Mouse (Mus musculus) forebrain, embryonic 10.5 days (tissue): ENCODE data around the gene Sept11. TPM values are rescaled to one million over a fixed set of nuclear protein-coding genes. Genes with fewer than 3 reads are reported as not detected.

Experiments
- DNase-seq: peaks from one replicate; pipeline ENCODE4 v3.0.0-alpha.2; 2017; ENCODE audit warnings: low spot score; ENCODE audit errors: extremely low spot score
- H3K27ac ChIP-seq: fragments of 300-500 bp; sonication (generic); 2 replicates; pipeline ENCODE4 v1.5.1; 2016; ENCODE audit warnings: mild to moderate bottlenecking
- H3K27me3 ChIP-seq: fragments of 300-500 bp; sonication (generic); 2 replicates; pipeline ENCODE4 v1.6.1; 2016; ENCODE audit warnings: mild to moderate bottlenecking; ENCODE audit not compliant: poor library complexity, severe bottlenecking
- H3K36me3 ChIP-seq: fragments of 300-500 bp; sonication (generic); replicated peaks from 2 replicates; pipeline ENCODE4 v1.6.1; 2016; ENCODE audit warnings: mild to moderate bottlenecking, moderate library complexity
- H3K4me1 ChIP-seq: fragments of 300-500 bp; sonication (generic); 2 replicates; pipeline ENCODE4 v1.6.1; 2016
- H3K4me3 ChIP-seq: fragments of 300-500 bp; sonication (generic); 2 replicates; pipeline ENCODE4 v1.5.1; 2016; ENCODE audit warnings: mild to moderate bottlenecking, moderate library complexity
- H3K9me3 ChIP-seq: fragments of 300-500 bp; sonication (generic); 2 replicates; pipeline ENCODE4 v1.6.1; 2016; ENCODE audit warnings: mild to moderate bottlenecking, moderate library complexity
- WGBS: fragments of 180-500 bp; shearing (Covaris S2); methylation state at CpG from one replicate; pipeline ENCODE4 v1.1.7; 2016; 5-methylcytosine and 5-hydroxymethylcytosine counted together
- polyA plus RNA-seq: library from polyadenylated mRNA; unstranded; fragments of >200 nt; fragmentation: Nextera tagmentation; extraction: Ambion mirVana; gene quantifications from 2 replicates; pipeline ENCODE4 v1.2.1, GENCODE M21; 2016

Gene Sept11
- polyA plus RNA-seq, 1 experiment from 2014 or later = 277 TPM

DNA sequence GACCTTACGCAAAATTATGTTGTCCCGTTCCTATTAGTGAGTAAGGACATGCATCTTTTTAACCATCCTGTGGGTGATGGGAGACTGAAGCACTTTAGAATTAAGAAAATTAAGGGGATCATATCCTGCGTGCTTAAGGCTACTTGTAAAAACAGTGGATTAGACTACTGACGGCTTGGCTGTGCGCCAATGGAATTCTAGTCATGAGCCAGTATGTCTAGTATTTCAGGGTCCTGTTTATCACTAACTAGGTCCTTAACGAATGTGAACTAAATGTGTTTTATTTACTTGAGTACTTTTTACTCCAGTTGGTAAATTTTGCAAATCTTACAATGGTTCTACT is 113.7 kb downstream of the Sept11 start:
- peak overlapping the region; percentile 98 for H3K27ac ChIP-seq
- no peaks in the 10 kb centered on the region for H3K27me3 ChIP-seq
- H3K36me3 ChIP-seq = peaks cover 3% of the 10 kb centered on the region
- peak overlapping the region; percentile 88 for H3K4me3 ChIP-seq
- 10% methylated on average over 6 of the region's 6 CpGs for WGBS
- no peak for DNase-seq
- H3K9me3 ChIP-seq = no peaks in the 10 kb centered on the region
- peaks cover 33% of the 10 kb centered on the region for H3K4me1 ChIP-seq

DNA sequence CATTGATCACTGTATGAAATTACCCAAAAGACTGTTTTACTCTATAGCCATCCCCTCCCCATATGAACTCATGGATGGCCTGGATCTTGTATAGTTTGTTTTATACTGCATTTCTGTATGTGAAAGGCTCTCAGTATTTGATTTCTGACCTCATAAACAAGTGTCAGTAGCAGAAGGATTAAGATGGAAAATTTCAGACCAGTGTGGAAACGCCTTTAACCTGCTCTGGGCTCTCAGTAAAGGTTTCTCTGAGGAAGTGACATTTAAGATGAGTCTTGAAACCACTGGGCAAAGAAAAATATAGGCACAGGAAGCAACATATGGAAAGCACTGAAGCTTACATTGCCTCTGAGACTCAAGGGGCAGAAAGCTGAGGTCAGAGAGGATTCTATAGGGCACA is 114.3 kb downstream of the Sept11 start:
- H3K4me1 ChIP-seq = peaks cover 33% of the 10 kb centered on the region
- peak overlapping the region; percentile 98 for H3K27ac ChIP-seq
- H3K9me3 ChIP-seq = no peaks in the 10 kb centered on the region
- WGBS = 74% methylated on average over 1 of the region's 1 CpGs
- no peaks in the 10 kb centered on the region for H3K36me3 ChIP-seq
- no peak for DNase-seq
- H3K27me3 ChIP-seq = no peaks in the 10 kb centered on the region
- H3K4me3 ChIP-seq = peak overlapping the region; percentile 88; the same call in 1 of the 2 replicates

DNA sequence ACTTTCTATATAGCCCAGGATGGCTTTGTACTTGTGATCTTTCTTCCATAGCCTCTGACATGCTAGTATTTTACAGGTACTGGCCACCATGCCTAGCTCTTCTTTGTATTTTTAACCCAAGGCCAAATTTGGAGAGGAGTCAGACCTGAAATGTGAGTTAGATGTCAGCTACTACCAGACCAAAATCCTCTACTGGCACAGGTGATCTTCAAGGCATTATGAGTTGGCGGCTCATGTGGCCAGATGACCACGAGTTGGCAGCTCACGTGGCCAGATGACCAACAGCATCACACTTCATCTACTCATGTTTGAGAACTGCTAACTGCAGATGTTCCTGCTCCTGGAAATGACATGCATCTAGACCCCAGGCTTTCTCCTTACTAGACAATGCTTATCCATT is 125.1 kb downstream of the Sept11 start:
- H3K27ac ChIP-seq = no peak overlapping the region
- H3K36me3 ChIP-seq = no peaks in the 10 kb centered on the region
- H3K4me3 ChIP-seq = no peak overlapping the region
- WGBS = 96% methylated on average over 3 of the region's 3 CpGs
- DNase-seq = no peak
- H3K27me3 ChIP-seq = no peaks in the 10 kb centered on the region
- H3K9me3 ChIP-seq = no peaks in the 10 kb centered on the region
- no peaks in the 10 kb centered on the region for H3K4me1 ChIP-seq

DNA sequence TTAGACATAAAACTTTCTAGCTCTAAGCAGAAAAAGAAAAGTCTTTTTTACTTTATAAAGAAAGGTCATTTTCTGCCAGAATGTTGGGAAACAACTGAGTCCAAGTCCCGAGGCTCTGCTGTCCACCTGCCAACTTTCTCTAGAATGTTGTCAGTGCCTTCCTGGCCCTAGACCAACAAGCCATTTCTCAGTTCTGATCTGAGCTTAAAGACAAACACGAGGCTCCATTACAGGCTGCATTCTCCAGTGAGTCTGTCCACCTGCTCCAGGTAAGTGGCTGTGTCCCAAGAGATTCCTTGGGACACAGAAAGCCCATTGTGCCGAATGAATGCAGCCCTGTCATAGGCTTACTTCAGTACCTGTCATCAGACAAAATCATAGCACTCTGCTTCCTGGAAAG is 128.4 kb downstream of the Sept11 start:
- H3K9me3 ChIP-seq = no peaks in the 10 kb centered on the region
- no peak for DNase-seq
- no peaks in the 10 kb centered on the region for H3K27me3 ChIP-seq
- H3K27ac ChIP-seq = no peak overlapping the region
- no peak overlapping the region for H3K4me3 ChIP-seq
- H3K36me3 ChIP-seq = no peaks in the 10 kb centered on the region
- 79% methylated on average over 3 of the region's 3 CpGs for WGBS
- H3K4me1 ChIP-seq = no peaks in the 10 kb centered on the region

DNA sequence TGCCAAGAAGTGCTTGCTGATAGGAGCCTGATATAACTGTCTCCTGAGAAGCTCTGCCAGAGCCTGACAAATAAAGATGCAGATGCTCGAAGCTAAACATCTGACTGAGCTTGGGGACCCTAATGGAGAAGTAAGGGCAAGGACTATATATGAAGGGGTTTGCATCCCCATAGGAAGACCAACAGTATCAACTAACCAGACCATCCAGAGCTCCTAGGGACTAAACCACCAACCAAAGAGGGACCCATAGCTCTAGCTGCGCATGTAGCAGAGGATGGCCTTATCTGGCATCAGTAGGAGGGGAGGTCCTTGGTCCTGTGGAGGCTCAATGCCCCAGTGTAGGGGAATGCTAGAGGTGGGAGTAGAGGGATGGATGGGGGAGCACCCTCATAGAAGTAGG is 131.3 kb downstream of the Sept11 start:
- Histone ChIP-seq H3K9me3 (no peaks in the 10 kb centered on the region), H3K4me3 (no peak overlapping the region)
- 99% methylated on average over 2 of the region's 2 CpGs for WGBS

More for the DNA sequence above, 131.3 kb downstream of the Sept11 start:
- no peaks in the 10 kb centered on the region for H3K27me3 ChIP-seq
- no peaks in the 10 kb centered on the region for H3K36me3 ChIP-seq
- no peaks in the 10 kb centered on the region for H3K4me1 ChIP-seq
- DNase-seq = no peak
- H3K27ac ChIP-seq = no peak overlapping the region

Other genes starting within 250 kb of the Sept11 start
- gene Sowahb, start 48.4 kb upstream of the Sept11 start, polyA plus RNA-seq = 0.21 and 0.43 TPM in 2 replicates
- 107 and 108 TPM in 2 replicates for gene Ccni, start 113.1 kb downstream of the Sept11 start, polyA plus RNA-seq
- 1.1 and 1.6 TPM in 2 replicates for gene 2010109A12Rik, start 113.1 kb downstream of the Sept11 start, polyA plus RNA-seq
- 41.5 and 45.3 TPM in 2 replicates for gene Ccng2, start 173.8 kb downstream of the Sept11 start, polyA plus RNA-seq